Mouse (Mus musculus): ENCODE data around the gene Cyb5r3.

DNA sequence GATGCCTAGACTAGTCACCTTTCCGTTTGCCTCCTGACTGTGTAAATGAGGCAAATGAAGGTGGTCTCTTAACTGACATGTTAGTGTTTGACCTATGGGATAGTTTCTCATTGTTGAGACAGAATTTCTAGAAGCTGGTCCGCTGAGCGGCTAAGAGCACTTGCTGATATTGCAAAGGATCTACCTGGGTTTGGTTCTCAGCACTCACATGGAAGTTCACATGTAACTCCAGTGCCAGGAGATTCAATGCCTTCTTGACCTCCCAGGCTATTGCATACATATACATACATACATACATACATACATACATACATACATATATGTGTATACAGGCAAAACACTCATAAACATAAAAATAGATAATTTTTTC lies 22.3 kb downstream of the Cyb5r3 start:
- no peak for TF ChIP-seq USF1 (IDR thresholded peaks at IDR 0.05; ENCODE audit: low read depth)
- no peak for TF ChIP-seq MAX (IDR thresholded peaks at IDR 0.05)

All from C2C12 (cell line).